Mouse (Mus musculus) thymus, adult 2 months (tissue): ENCODE results near the gene Cdc42ep1. TPM values are rescaled to one million over a fixed set of nuclear protein-coding genes. Genes with fewer than 3 reads are reported as not detected.
"Not testable (repeated sequence)": the region's sequence is repeated elsewhere in the genome, so short reads cannot be mapped to it uniquely, and the experiment has no call there.

Experiments used
- DNase-seq: peaks from one replicate; pipeline ENCODE4 v3.0.0; 2021
- H3K27ac ChIP-seq: fragments of 200-500 bp; 2 replicates; pipeline ENCODE4 v1.5.1; 2012; ENCODE audit warnings: low read length, control low read depth; ENCODE audit not compliant: control insufficient read depth, insufficient read depth
- H3K27me3 ChIP-seq: fragments of 200-500 bp; 2 replicates; pipeline ENCODE4 v1.6.1; 2012; ENCODE audit warnings: mild to moderate bottlenecking, low read length, moderate library complexity, mixed read lengths; ENCODE audit not compliant: control insufficient read depth, insufficient read depth
- H3K36me3 ChIP-seq: fragments of 200-500 bp; 2 replicates; pipeline ENCODE4 v1.6.1; 2012; ENCODE audit warnings: mild to moderate bottlenecking, low read length, moderate library complexity; ENCODE audit not compliant: control insufficient read depth, insufficient read depth
- H3K4me1 ChIP-seq: fragments of 200-500 bp; replicated peaks from 2 replicates; pipeline ENCODE4 v1.6.1; 2012; ENCODE audit warnings: low read length; ENCODE audit not compliant: control insufficient read depth, insufficient read depth
- H3K4me3 ChIP-seq: fragments of 200-500 bp; 2 replicates; pipeline ENCODE4 v1.5.1; 2012; ENCODE audit warnings: mild to moderate bottlenecking, low read length, control low read depth, moderate library complexity; ENCODE audit not compliant: control insufficient read depth, insufficient read depth
- CTCF ChIP-seq: fragments of 200-500 bp; IDR thresholded peaks from 2 replicates; pipeline ENCODE4 v1.5.1; 2012; ENCODE audit warnings: mild to moderate bottlenecking, control low read depth, low read length, moderate library complexity, borderline replicate concordance; ENCODE audit not compliant: control insufficient read depth, poor library complexity, insufficient read depth; ENCODE audit errors: extremely low read depth
- POLR2A ChIP-seq: fragments of 200-500 bp; IDR thresholded peaks from 2 replicates; pipeline ENCODE4 v1.6.1; 2012; ENCODE audit warnings: mild to moderate bottlenecking, low read length, control low read depth, moderate library complexity; ENCODE audit not compliant: control insufficient read depth, poor library complexity, insufficient read depth; ENCODE audit errors: extremely low read depth
- WGBS: fragments of 180-500 bp; shearing (Covaris S2); methylation state at CpG from one replicate; pipeline ENCODE4 v1.1.7; 2018; 5-methylcytosine and 5-hydroxymethylcytosine counted together
- polyA plus RNA-seq: library from polyadenylated mRNA; depleted of rRNA; stranded (reverse); fragments of >200 nt; gene quantifications from 2 replicates; pipeline ENCODE4 v1.2.3, GENCODE M21; 2012

Gene Cdc42ep1
- polyA plus RNA-seq, 1 experiment = 12.5 TPM

- Histone ChIP-seq H3K27me3 (no peaks in the 10 kb centered on the region), H3K4me1 (peaks cover 20% of the 10 kb centered on the region), H3K27ac (peak within 1 kb of the TSS; percentile 74), H3K4me3 (peak within 1 kb of the TSS; percentile 77), H3K36me3 (no peaks in the 10 kb centered on the region)
- WGBS = under 1% methylated on average over 94 of the region's 95 CpGs
- TF ChIP-seq CTCF = peak; percentile 69
- TF ChIP-seq POLR2A = peak; percentile 66
- DNase-seq = peak; percentile 89
Observed at GRCm38 (mm10) chr15:78876991-78877809, 34.8 kb downstream of the Cdc42ep1 start, which contains the start of gene Gga1. TSS of gene Gga1 (plus strand) at chr15:78877190.

DNA sequence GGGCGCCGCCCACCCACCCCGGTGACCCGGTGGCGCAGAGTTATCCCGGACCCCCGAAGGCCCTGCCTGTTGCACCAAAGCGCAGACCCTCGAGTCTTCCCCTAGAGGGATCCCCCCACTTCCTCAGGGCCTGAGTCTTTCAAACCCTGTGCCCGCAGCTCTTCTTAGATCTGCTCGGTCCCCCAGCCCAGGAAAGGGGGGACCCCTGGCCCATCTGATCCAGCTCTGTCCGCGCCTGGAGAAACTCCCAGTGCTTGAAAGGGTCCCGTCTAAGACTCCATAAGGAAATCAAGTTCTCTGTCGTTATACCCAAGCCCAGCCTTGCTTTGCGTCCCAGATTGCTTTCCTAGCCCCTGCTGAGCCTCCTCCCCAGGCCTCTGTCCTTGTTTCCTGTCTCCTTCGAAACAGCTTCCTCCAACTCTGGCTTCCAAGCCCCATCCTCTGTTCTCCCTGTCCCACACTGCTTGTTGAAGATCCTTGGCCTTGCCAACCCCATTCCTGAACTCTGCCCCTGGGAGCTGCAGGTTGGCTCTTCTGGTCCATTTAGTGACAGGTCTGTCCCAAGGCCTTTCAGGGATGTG is 35.5 kb downstream of the Cdc42ep1 start:
- DNase-seq = no peak
- Histone ChIP-seq H3K27ac (peak overlapping the region; percentile 53; the same call in 1 of the 2 replicates), H3K36me3 (peaks cover 2% of the 10 kb centered on the region), H3K4me1 (peaks cover 20% of the 10 kb centered on the region), H3K4me3 (peak overlapping the region; percentile 77), H3K27me3 (no peaks in the 10 kb centered on the region)
- no peak for TF ChIP-seq CTCF
- no peak for TF ChIP-seq POLR2A
- under 1% methylated on average over 17 of the region's 17 CpGs for WGBS

GRCm38 (mm10) chr15:78878792-78879516 is 36.5 kb downstream of the Cdc42ep1 start:
- H3K4me3 ChIP-seq, DNase-seq, H3K27me3 ChIP-seq, H3K27ac ChIP-seq: not testable (repeated sequence)
- Histone ChIP-seq H3K4me1 (peaks cover 20% of the 10 kb centered on the region), H3K36me3 (peaks cover 12% of the 10 kb centered on the region)
- 15% methylated on average over 7 of the region's 7 CpGs for WGBS

GRCm38 (mm10) chr15:78880432-78880831 is 38.0 kb downstream of the Cdc42ep1 start:
- no peak for TF ChIP-seq POLR2A
- no peak for TF ChIP-seq CTCF
- DNase-seq = no peak
- H3K36me3 ChIP-seq = peaks cover 19% of the 10 kb centered on the region
- no peaks in the 10 kb centered on the region for H3K27me3 ChIP-seq
- H3K27ac ChIP-seq = no peak overlapping the region
- H3K4me3 ChIP-seq = no peak overlapping the region
- WGBS = 98% methylated on average over 8 of the region's 8 CpGs
- peaks cover 20% of the 10 kb centered on the region for H3K4me1 ChIP-seq

- no peaks in the 10 kb centered on the region for H3K27me3 ChIP-seq
- TF ChIP-seq CTCF (no peak), POLR2A (no peak)
- no peak overlapping the region for H3K4me3 ChIP-seq
- H3K27ac ChIP-seq = no peak overlapping the region
- WGBS = 93% methylated on average over 3 of the region's 3 CpGs
- DNase-seq = no peak
- peaks cover 29% of the 10 kb centered on the region for H3K36me3 ChIP-seq
- peaks cover 14% of the 10 kb centered on the region for H3K4me1 ChIP-seq
Observed at GRCm38 (mm10) chr15:78881828-78882227, 39.4 kb downstream of the Cdc42ep1 start.

DNA sequence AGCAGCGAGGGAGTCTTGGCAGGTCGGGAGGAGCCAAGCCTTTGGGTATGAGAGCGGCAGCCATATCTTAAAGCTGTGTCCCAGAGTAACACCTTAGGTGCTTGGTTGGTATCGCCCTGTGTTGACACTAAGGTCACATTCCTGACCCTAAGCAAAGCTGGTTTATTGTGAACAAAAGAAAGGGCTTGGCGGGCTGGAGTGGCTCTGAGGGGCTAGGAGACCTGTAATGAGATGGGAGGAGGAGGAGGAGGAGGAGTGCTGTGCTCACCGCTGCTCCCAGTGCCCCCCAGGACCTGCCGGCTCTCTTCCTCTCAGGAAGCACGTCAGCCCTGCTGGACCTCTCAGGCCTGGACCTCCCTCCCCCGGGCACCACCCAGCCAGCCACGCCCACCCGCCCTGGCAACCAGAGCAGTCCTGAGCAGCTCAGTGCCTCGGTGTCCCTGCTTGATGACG is 47.0 kb downstream of the Cdc42ep1 start:
- Histone ChIP-seq H3K27ac (no peak overlapping the region), H3K4me1 (peaks cover 11% of the 10 kb centered on the region), H3K36me3 (peaks cover 42% of the 10 kb centered on the region), H3K27me3 (no peaks in the 10 kb centered on the region), H3K4me3 (no peak overlapping the region)
- TF ChIP-seq POLR2A (no peak), CTCF (no peak)
- WGBS = 91% methylated on average over 13 of the region's 13 CpGs
- DNase-seq = no peak
